Mouse (Mus musculus) adrenal gland, postnatal 14 days (tissue): ENCODE measurements at regions not wholly inside any gene's neighbourhood (a gene's known extent, or its start where the extent isn't known, plus 50 kb on each side); places are given as distances from the start of the nearest gene placed in this dataset.
"Not testable (repeated sequence)": the region's sequence is repeated elsewhere in the genome, so short reads cannot be mapped to it uniquely, and the experiment has no call there.

Experiments
- DNase-seq: peaks from one replicate; pipeline ENCODE4 v3.0.0; 2021; ENCODE audit warnings: mixed read lengths

- no peak for DNase-seq
These were observed 677.3 kb upstream of the Sorcs1 start for GRCm38 (mm10) chr19:51355701-51356100.

DNA sequence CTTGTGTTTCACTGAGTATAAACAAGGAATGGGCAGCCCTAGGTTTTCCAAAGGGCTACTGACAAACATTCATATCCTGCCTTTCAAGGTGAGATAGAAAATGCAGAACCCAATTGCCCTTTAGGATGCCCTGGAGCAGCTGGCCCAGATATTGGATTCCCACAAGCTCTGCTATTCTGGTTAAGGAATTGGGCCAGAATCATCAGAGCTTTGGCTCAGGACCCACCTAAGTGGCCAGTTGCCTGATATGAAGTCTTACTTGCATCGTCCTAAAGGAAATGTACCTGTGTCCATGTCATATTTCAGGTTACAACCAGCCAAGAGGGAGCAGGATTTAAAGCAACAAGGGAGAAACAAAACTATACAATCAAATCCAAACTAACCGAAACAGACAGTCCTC, 662.0 kb upstream of the Sorcs1 start:
- DNase-seq: no peak

GRCm38 (mm10) chr19:51330010-51330409, 651.6 kb upstream of the Sorcs1 start:
- DNase-seq: no peak

- no peak for DNase-seq
These were observed 625.3 kb upstream of the Sorcs1 start for GRCm38 (mm10) chr19:51303708-51304107.

GRCm38 (mm10) chr19:51296631-51297030, 618.2 kb upstream of the Sorcs1 start:
- DNase-seq: not testable (repeated sequence)

DNA sequence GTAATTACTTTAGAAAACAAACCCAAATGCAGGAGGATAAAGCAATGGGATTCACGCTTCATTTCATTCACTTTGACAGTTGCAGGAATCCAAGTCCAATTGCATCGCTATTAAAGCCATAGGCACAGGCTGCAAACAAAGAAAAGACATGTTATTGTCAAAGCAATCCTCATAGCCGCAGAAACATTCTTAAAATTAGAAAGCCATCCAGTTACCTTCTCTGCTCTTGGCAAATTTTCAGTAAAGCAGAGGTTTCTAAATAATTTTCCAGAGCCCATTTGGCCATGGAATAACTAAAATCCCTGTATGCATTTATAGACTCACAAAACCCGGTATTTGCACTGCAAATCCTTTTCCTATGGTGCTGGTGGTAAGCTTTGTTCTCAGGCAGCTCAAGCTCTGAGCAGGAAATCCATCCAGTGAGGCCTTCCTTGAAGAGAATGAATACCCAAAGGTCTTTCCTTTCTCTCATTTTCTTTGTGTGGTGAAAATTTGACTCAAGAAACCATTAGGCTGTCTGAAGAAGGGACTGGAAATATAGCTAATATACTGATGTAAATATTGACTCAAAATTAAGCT, 590.6 kb upstream of the Sorcs1 start:
- no peak for DNase-seq

DNA sequence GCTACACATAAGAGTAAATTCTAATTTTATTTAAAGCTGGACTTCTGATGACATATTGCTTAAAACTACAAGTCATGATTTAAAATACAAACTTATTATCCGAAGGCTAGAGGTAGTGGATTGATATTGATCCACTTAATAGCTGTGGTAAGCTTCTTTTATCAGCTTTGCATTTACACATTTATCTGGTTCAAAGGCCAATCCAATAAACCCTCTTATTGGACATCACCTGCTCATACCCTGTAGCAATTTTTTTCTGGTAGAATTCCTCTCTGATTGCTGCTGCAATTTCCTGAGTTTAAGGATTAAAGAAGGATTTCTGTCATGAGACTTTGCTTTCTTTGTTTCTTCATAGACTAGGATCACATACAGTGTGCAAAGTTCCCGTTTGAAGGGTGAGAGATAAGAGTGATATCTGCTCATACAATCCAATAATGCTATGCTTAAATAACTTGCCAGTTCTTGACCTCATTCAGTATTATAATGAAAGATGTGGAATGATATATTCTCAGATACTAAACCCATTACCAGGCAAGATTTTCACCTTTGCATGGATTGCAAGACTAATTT, 561.9 kb upstream of the Sorcs1 start:
- DNase-seq: no peak

GRCm38 (mm10) chr19:51238181-51238523, 559.7 kb upstream of the Sorcs1 start:
- DNase-seq: no peak

DNA sequence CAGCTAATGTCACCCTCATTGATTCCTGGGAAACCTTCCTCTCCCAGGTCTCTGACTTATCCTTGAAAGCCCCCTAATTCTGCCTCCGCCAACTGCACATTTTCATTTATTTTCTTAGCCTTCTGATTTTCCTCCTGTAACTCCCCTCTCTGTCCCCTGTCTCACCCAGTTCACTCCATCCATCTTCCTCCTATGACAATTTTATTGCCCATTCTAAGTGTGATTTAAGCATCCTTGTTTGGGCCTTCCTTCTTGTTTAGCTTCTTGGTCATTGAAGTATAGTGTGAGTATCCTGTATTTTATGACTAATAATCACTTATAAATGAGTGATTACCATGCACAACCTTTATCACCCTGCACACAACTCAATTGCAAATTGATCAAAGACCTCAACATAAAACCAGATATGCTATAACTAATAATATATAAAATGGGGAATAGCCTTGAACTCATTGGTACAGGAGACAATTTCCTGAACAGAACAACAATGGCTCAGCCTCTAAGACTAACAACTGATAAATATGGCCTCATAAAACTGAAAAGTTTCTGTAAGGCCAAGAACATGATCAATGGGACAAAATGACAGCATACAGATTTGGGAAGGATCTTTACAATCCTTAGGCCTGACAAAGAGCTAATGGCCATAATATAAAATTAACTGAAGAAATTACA, 559.2 kb upstream of the Sorcs1 start:
- DNase-seq: no peak

DNA sequence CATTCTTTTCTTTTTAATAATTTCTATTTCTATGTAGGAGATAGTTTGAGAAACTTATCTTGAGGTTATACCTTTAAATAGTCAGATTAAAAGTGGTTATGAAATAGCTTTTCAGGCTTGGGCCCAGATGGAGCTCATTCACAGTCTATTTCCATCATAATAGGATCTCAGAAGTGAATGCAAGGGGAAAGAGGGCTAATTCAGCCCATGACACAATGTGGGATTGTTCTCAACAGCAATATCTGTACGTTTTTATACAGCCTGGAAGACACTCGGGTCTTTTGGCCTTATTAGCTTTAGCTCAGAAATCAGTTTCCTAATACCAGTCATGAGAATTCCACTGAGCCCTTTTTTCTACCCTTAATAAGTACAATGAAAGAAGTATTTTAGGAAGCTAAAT, 554.1 kb upstream of the Sorcs1 start:
- DNase-seq: no peak

- no peak for DNase-seq
These were observed 548.5 kb upstream of the Sorcs1 start for GRCm38 (mm10) chr19:51226932-51227331.

DNA sequence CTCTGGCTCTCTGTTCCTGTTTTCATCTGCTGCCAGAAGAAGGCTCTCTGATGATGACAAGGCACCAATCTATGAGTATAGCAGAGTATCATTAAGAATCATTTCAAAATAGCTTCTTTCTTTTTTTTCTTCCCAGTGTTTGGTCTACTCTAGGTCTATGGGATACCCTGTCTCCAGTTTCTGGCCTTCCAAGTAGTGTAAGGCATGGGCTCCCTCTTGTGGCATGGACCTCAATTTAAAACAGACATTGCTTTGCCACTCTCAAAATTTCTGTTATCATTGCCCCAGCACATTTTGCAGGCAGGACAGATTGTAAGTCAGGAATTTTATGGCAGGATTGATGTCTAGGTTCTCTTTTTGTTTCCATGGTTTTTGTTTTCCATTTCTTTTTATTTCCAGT, 522.9 kb upstream of the Sorcs1 start:
- peak; percentile 27 for DNase-seq
